Mouse (Mus musculus) cerebellum, adult 9-10 months (tissue): Measurements from ENCODE around the gene Mthfs.

Source experiments
- DNase-seq: peaks from one replicate; pipeline ENCODE4 v3.0.0; 2022

Mthfs gene

GRCm38 (mm10) chr9:89253400-89253799 lies 42.9 kb downstream of the Mthfs start:
- DNase-seq: no peak

GRCm38 (mm10) chr9:89256556-89257335 lies 46.3 kb downstream of the Mthfs start:
- DNase-seq: no peak

GRCm38 (mm10) chr9:89263968-89264367 lies 53.5 kb downstream of the Mthfs start:
- no peak for DNase-seq

GRCm38 (mm10) chr9:89264571-89264970 lies 54.1 kb downstream of the Mthfs start:
- DNase-seq: no peak

GRCm38 (mm10) chr9:89267093-89267492 lies 56.6 kb downstream of the Mthfs start:
- no peak for DNase-seq

- no peak for DNase-seq
These were observed 57.1 kb downstream of the Mthfs start for GRCm38 (mm10) chr9:89267572-89267971.

- peak; percentile 66 for DNase-seq
These were observed 59.9 kb downstream of the Mthfs start for GRCm38 (mm10) chr9:89270376-89270775.

GRCm38 (mm10) chr9:89273766-89274165 lies 63.3 kb downstream of the Mthfs start:
- no peak for DNase-seq

- DNase-seq: no peak
These were observed 67.7 kb downstream of the Mthfs start for GRCm38 (mm10) chr9:89278207-89278606.

- DNase-seq: no peak
These were observed 72.0 kb downstream of the Mthfs start for GRCm38 (mm10) chr9:89282374-89283068.

- no peak for DNase-seq
These were observed 77.6 kb downstream of the Mthfs start for GRCm38 (mm10) chr9:89288037-89288436.

- no peak for DNase-seq
These were observed 82.9 kb downstream of the Mthfs start for GRCm38 (mm10) chr9:89293364-89293763.

GRCm38 (mm10) chr9:89294121-89294520 lies 83.6 kb downstream of the Mthfs start:
- DNase-seq: no peak

- no peak for DNase-seq
These were observed 95.2 kb downstream of the Mthfs start for GRCm38 (mm10) chr9:89305637-89306036.

- peak; percentile 3 for DNase-seq
These were observed 98.1 kb downstream of the Mthfs start for GRCm38 (mm10) chr9:89308357-89309194.

- DNase-seq: no peak
These were observed 98.7 kb downstream of the Mthfs start for GRCm38 (mm10) chr9:89309195-89309535.

- DNase-seq: no peak
These were observed 101.2 kb downstream of the Mthfs start for GRCm38 (mm10) chr9:89311649-89312048.

- DNase-seq: no peak
These were observed 163.3 kb downstream of the Mthfs start for GRCm38 (mm10) chr9:89373731-89374130.

- no peak for DNase-seq
These were observed 164.2 kb downstream of the Mthfs start for GRCm38 (mm10) chr9:89374650-89375049.

GRCm38 (mm10) chr9:89403031-89403430 lies 192.6 kb downstream of the Mthfs start:
- no peak for DNase-seq
